Comparison of ENCODE assay signal across 15 mouse cellular contexts in genomic region chr8:78024964-78025363, GRCm38 (mm10).
A peak's percentile ranks its signal among the peaks of the same experiment; 100 is the strongest.
DNase-seq lines count a peak whose midpoint lies in the region; ATAC-seq and TF ChIP-seq lines count a peak whose summit lies in the region.
"Had no signal": no experiment of that assay in that cellular context is flagged by ENCODE, and none has a peak within 500 bp of the region (broad histone marks: within the 10 kb centered on the region; RNA-seq: fewer than 3 reads in every experiment).

No protein-coding gene starts in this region.

- no peaks in the 10 kb centered on the region for H3K9me3 ChIP-seq in intestine, embryonic 14.5 days (ENCODE audit: control insufficient read depth, low read length)
- no peaks in the 10 kb centered on the region for H3K9me3 ChIP-seq in intestine, embryonic 16.5 days (ENCODE audit: control insufficient read depth, low read length)
- H3K9me3 ChIP-seq in heart, embryonic 14.5 days (ENCODE audit: control insufficient read depth, low read length): no peaks in the 10 kb centered on the region
- H3K9me3 ChIP-seq in heart, embryonic 16.5 days (replicated peaks; ENCODE audit: control insufficient read depth, low read length): no peaks in the 10 kb centered on the region
- no peaks in the 10 kb centered on the region for H3K9me3 ChIP-seq in lung, postnatal 0 days (ENCODE audit: low read length)
- H3K9me3 ChIP-seq: hindbrain, embryonic 13.5 days; intestine, embryonic 15.5 days; limb, embryonic 12.5 days; liver, embryonic 15.5 days had no signal

- H3K9ac ChIP-seq in intestine, embryonic 14.5 days (ENCODE audit: low read length): no peak overlapping the region
- no peak overlapping the region for H3K9ac ChIP-seq in intestine, embryonic 16.5 days (ENCODE audit: low read depth, low read length)
- no peak overlapping the region for H3K9ac ChIP-seq in heart, embryonic 14.5 days (ENCODE audit: low read length)
- H3K9ac ChIP-seq in heart, embryonic 16.5 days (ENCODE audit: low read length): no peak overlapping the region
- H3K9ac ChIP-seq in lung, postnatal 0 days (replicated peaks; ENCODE audit: low read depth): no peak overlapping the region
- H3K9ac ChIP-seq: hindbrain, embryonic 13.5 days; intestine, embryonic 15.5 days; limb, embryonic 12.5 days; liver, embryonic 15.5 days had no signal

- TF ChIP-seq EP300 in lung, postnatal 0 days (IDR thresholded peaks at IDR 0.05): peak; percentile 92

- H3K36me3 ChIP-seq in intestine, embryonic 14.5 days (ENCODE audit: control insufficient read depth, insufficient read depth, low read length): no peaks in the 10 kb centered on the region
- no peaks in the 10 kb centered on the region for H3K36me3 ChIP-seq in intestine, embryonic 16.5 days (ENCODE audit: control insufficient read depth, insufficient read depth, low read length)
- H3K36me3 ChIP-seq in heart, embryonic 14.5 days (ENCODE audit: control insufficient read depth, insufficient read depth, low read length): no peaks in the 10 kb centered on the region
- H3K36me3 ChIP-seq in heart, embryonic 16.5 days (ENCODE audit: control insufficient read depth, insufficient read depth): no peaks in the 10 kb centered on the region
- H3K36me3 ChIP-seq in lung, postnatal 0 days (ENCODE audit: insufficient read depth, low read length): no peaks in the 10 kb centered on the region
- H3K36me3 ChIP-seq: hindbrain, embryonic 13.5 days; intestine, embryonic 15.5 days; limb, embryonic 12.5 days; liver, embryonic 15.5 days had no signal

- 72% methylated on average over 5 of the region's 5 CpGs for WGBS in intestine, embryonic 14.5 days
- WGBS in intestine, embryonic 16.5 days: 75% methylated on average over 5 of the region's 5 CpGs
- WGBS in heart, embryonic 14.5 days: 52% methylated on average over 5 of the region's 5 CpGs
- WGBS in heart, embryonic 16.5 days: 49% methylated on average over 5 of the region's 5 CpGs
- 49% methylated on average over 5 of the region's 5 CpGs for WGBS in lung, postnatal 0 days

- TF ChIP-seq CTCF in lung, postnatal 0 days (IDR thresholded peaks at IDR 0.05): no peak

- H3K4me2 ChIP-seq in intestine, embryonic 14.5 days (ENCODE audit: low read length): no peak overlapping the region
- no peak overlapping the region for H3K4me2 ChIP-seq in intestine, embryonic 16.5 days (ENCODE audit: low read depth, low read length)
- H3K4me2 ChIP-seq in heart, embryonic 14.5 days (ENCODE audit: low read length): no peak overlapping the region
- H3K4me2 ChIP-seq in heart, embryonic 16.5 days (ENCODE audit: low read depth, low read length): no peak overlapping the region
- no peak overlapping the region for H3K4me2 ChIP-seq in lung, postnatal 0 days (replicated peaks; ENCODE audit: low read depth, low read length)
- H3K4me2 ChIP-seq: hindbrain, embryonic 13.5 days; intestine, embryonic 15.5 days; limb, embryonic 12.5 days; liver, embryonic 15.5 days had no signal

- H3K27me3 ChIP-seq in intestine, embryonic 14.5 days (replicated peaks; ENCODE audit: control insufficient read depth, insufficient read depth, low read length): no peaks in the 10 kb centered on the region
- H3K27me3 ChIP-seq in intestine, embryonic 16.5 days (replicated peaks; ENCODE audit: control insufficient read depth, insufficient read depth, low read length): no peaks in the 10 kb centered on the region
- no peaks in the 10 kb centered on the region for H3K27me3 ChIP-seq in heart, embryonic 14.5 days (ENCODE audit: control insufficient read depth, insufficient read depth, low read length)
- H3K27me3 ChIP-seq in heart, embryonic 16.5 days (ENCODE audit: control insufficient read depth, insufficient read depth, low read length): no peaks in the 10 kb centered on the region
- no peaks in the 10 kb centered on the region for H3K27me3 ChIP-seq in lung, postnatal 0 days (replicated peaks; ENCODE audit: insufficient read depth, low read length)
- H3K27me3 ChIP-seq: hindbrain, embryonic 13.5 days; intestine, embryonic 15.5 days; limb, embryonic 12.5 days; liver, embryonic 15.5 days had no signal

- peaks cover 28% of the 10 kb centered on the region for H3K4me1 ChIP-seq in intestine, embryonic 14.5 days (replicated peaks; ENCODE audit: control insufficient read depth, insufficient read depth, low read length)
- H3K4me1 ChIP-seq in intestine, embryonic 16.5 days (ENCODE audit: control insufficient read depth, insufficient read depth, low read length): no peaks in the 10 kb centered on the region
- peaks cover 11 to 32% of the 10 kb centered on the region in 2 experiments for H3K4me1 ChIP-seq in heart, embryonic 14.5 days (ENCODE audit: control insufficient read depth in 2 of 2, insufficient read depth in 2 of 2, low read length in 2 of 2)
- H3K4me1 ChIP-seq in heart, embryonic 16.5 days (ENCODE audit: control insufficient read depth, insufficient read depth, low read length): peaks cover 38% of the 10 kb centered on the region
- peaks cover 11% of the 10 kb centered on the region; the same call in 1 of the 2 replicates for H3K4me1 ChIP-seq in lung, postnatal 0 days (ENCODE audit: insufficient read depth, low read depth, low read length)
- H3K4me1 ChIP-seq: hindbrain, embryonic 13.5 days; liver, embryonic 15.5 days had no signal

- no peak overlapping the region for H3K4me3 ChIP-seq in intestine, embryonic 14.5 days (ENCODE audit: low read depth, low read length)
- no peak overlapping the region for H3K4me3 ChIP-seq in intestine, embryonic 16.5 days (ENCODE audit: low read length)
- no peak overlapping the region for H3K4me3 ChIP-seq in heart, embryonic 14.5 days (ENCODE audit: control insufficient read depth in 1 of 2, insufficient read depth in 1 of 2, low read depth in 1 of 2, low read length in 2 of 2)
- H3K4me3 ChIP-seq in heart, embryonic 16.5 days (ENCODE audit: low read length): no peak overlapping the region
- H3K4me3 ChIP-seq in lung, postnatal 0 days (ENCODE audit: low read depth, low read length): no peak overlapping the region
- H3K4me3 ChIP-seq: hindbrain, embryonic 13.5 days; intestine, embryonic 15.5 days; limb, embryonic 12.5 days; liver, embryonic 15.5 days had no signal

- DNase-seq in intestine, embryonic 14.5 days (ENCODE audit: low spot score): no peak
- peak; percentile 67 for DNase-seq in lung, postnatal 0 days (ENCODE audit: low spot score)
- DNase-seq in frontal cortex, adult 2 months (ENCODE audit: extremely low spot score in 1 of 2, low spot score in 1 of 2): no peak
- no peak for DNase-seq in layer of hippocampus, adult 9-10 months (ENCODE audit: low spot score)
- DNase-seq in c-Kit-positive CD71-positive TER-119-positive erythroid progenitor cells, embryonic 14.5 days (ENCODE audit: low spot score): no peak
- DNase-seq: cerebellum, adult 9-11 months; kidney, postnatal 10 days; thymus, adult 18-20 months had no signal

- no peak for ATAC-seq in intestine, embryonic 14.5 days (replicated peaks; ENCODE audit: low FRiP score, low TSS enrichment, low read depth)
- no peak for ATAC-seq in intestine, embryonic 16.5 days
- ATAC-seq in heart, embryonic 14.5 days (ENCODE audit: insufficient number of reproducible peaks, insufficient read depth, low FRiP score, low read depth): no peak
- ATAC-seq in heart, embryonic 16.5 days (replicated peaks; ENCODE audit: extremely low read depth, insufficient read depth, low FRiP score): peak; percentile 66
- ATAC-seq in lung, postnatal 0 days: peak; percentile 40
- ATAC-seq: intestine, embryonic 15.5 days had no signal

- peak overlapping the region; percentile 86; the same call in 1 of the 2 replicates for H3K27ac ChIP-seq in intestine, embryonic 14.5 days (ENCODE audit: low read depth)
- no peak overlapping the region for H3K27ac ChIP-seq in intestine, embryonic 16.5 days (ENCODE audit: low read length)
- H3K27ac ChIP-seq in heart, embryonic 14.5 days (replicated peaks in 1 of 2; ENCODE audit: control insufficient read depth in 1 of 2, insufficient read depth in 1 of 2, low read depth in 2 of 2, low read length in 2 of 2): peak overlapping the region; percentile 0 to 31; a peak in 1 of 4 replicates
- H3K27ac ChIP-seq in heart, embryonic 16.5 days (ENCODE audit: low read length): peak overlapping the region; percentile 64
- H3K27ac ChIP-seq in lung, postnatal 0 days (ENCODE audit: low read length): peak overlapping the region; percentile 52; the same call in 1 of the 2 replicates
- H3K27ac ChIP-seq: hindbrain, embryonic 13.5 days; limb, embryonic 12.5 days; liver, embryonic 15.5 days had no signal

Comparison
In these comparisons a context has a peak if more than half of its experiments do, and no peak if none do; other contexts are left out.
1. ATAC-seq: peak in heart, embryonic 16.5 days (single experiment) and lung, postnatal 0 days (single experiment); none in intestine, embryonic 14.5 days (single experiment), intestine, embryonic 16.5 days (single experiment) and heart, embryonic 14.5 days (single experiment).